Mouse (Mus musculus) embryonic facial prominence, embryonic 13.5 days (tissue): ENCODE results near the gene Pten. TPM values are rescaled to one million over a fixed set of nuclear protein-coding genes. Genes with fewer than 3 reads are reported as not detected.

Source experiments
- ATAC-seq: fragments of 200-750 bp; cut with Nextera tagmentation; 2 replicates; pipeline ENCODE4 v1.8.0; 2017; ENCODE audit warnings: low read depth; ENCODE audit not compliant: insufficient number of reproducible peaks, insufficient read depth, low FRiP score, low TSS enrichment
- H3K27ac ChIP-seq: fragments of 300-500 bp; sonication (generic); 2 replicates; pipeline ENCODE4 v1.5.1; 2015; ENCODE audit warnings: moderate library complexity, mild to moderate bottlenecking, inconsistent platforms
- H3K27me3 ChIP-seq: fragments of 300-500 bp; sonication (generic); 2 replicates; pipeline ENCODE4 v1.6.1; 2015; ENCODE audit warnings: mild to moderate bottlenecking, inconsistent platforms
- H3K36me3 ChIP-seq: fragments of 300-500 bp; sonication (generic); 2 replicates; pipeline ENCODE4 v1.6.1; 2015; ENCODE audit warnings: mild to moderate bottlenecking, inconsistent platforms
- H3K4me1 ChIP-seq: fragments of 300-500 bp; sonication (generic); 2 replicates; pipeline ENCODE4 v1.6.1; 2015; ENCODE audit warnings: inconsistent platforms
- H3K4me2 ChIP-seq: fragments of 300-500 bp; sonication (generic); 2 replicates; pipeline ENCODE4 v1.6.1; 2015; ENCODE audit warnings: moderate library complexity, mild to moderate bottlenecking, inconsistent platforms
- H3K4me3 ChIP-seq: fragments of 300-500 bp; sonication (generic); 2 replicates; pipeline ENCODE4 v1.5.1; 2015; ENCODE audit warnings: mild to moderate bottlenecking, inconsistent platforms
- H3K9ac ChIP-seq: fragments of 300-500 bp; sonication (generic); 2 replicates; pipeline ENCODE4 v1.6.1; 2015; ENCODE audit warnings: mild to moderate bottlenecking, inconsistent platforms
- H3K9me3 ChIP-seq: fragments of 300-500 bp; sonication (generic); 2 replicates; pipeline ENCODE4 v1.6.1; 2016; ENCODE audit warnings: inconsistent platforms
- WGBS: fragments of 180-500 bp; shearing (Covaris S2); methylation state at CpG from one replicate; pipeline ENCODE4 v1.1.7; 2015; ENCODE audit warnings: mixed read lengths; 5-methylcytosine and 5-hydroxymethylcytosine counted together
- polyA plus RNA-seq: library from polyadenylated mRNA; unstranded; fragments of >200 nt; fragmentation: Nextera tagmentation; extraction: Ambion mirVana; gene quantifications from 2 replicates; pipeline ENCODE4 v1.2.1, GENCODE M21; 2015

Pten gene
- polyA plus RNA-seq, 1 experiment from 2014 or later, result 12.9 TPM

GRCm38 (mm10) chr19:32755792-32756635 lies 1.3 kb upstream of the Pten start:
- peak; percentile 83 for ATAC-seq
- Histone ChIP-seq H3K27ac (peak overlapping the region; percentile 100), H3K9me3 (no peaks in the 10 kb centered on the region), H3K27me3 (peaks cover 23% of the 10 kb centered on the region), H3K36me3 (no peaks in the 10 kb centered on the region), H3K4me1 (peaks cover 16% of the 10 kb centered on the region), H3K9ac (peak overlapping the region; percentile 83), H3K4me2 (peak overlapping the region; percentile 91), H3K4me3 (peak overlapping the region; percentile 97)
- under 1% methylated on average over 53 of the region's 53 CpGs for WGBS

GRCm38 (mm10) chr19:32756636-32756899 lies 729 bp upstream of the Pten start:
- Histone ChIP-seq H3K4me2 (peak overlapping the region; percentile 91), H3K27me3 (peaks cover 23% of the 10 kb centered on the region), H3K9ac (peak overlapping the region; percentile 83), H3K4me1 (peaks cover 18% of the 10 kb centered on the region), H3K4me3 (peak overlapping the region; percentile 97), H3K27ac (peak overlapping the region; percentile 100), H3K9me3 (no peaks in the 10 kb centered on the region), H3K36me3 (no peaks in the 10 kb centered on the region)
- 0% methylated on average over 14 of the region's 14 CpGs for WGBS
- ATAC-seq, result peak; percentile 66

- Histone ChIP-seq H3K9ac (peak overlapping the region; percentile 100), H3K4me3 (peak overlapping the region; percentile 97), H3K36me3 (0 out of 2 replicates have a peak, but pooled peaks cover 3% of the 10 kb centered on the region), H3K4me2 (peak overlapping the region; percentile 91), H3K4me1 (peaks cover 18% of the 10 kb centered on the region), H3K9me3 (no peaks in the 10 kb centered on the region), H3K27me3 (peaks cover 23% of the 10 kb centered on the region), H3K27ac (peak overlapping the region; percentile 100)
- 0 out of 2 replicates have a peak, but pooled peaks have one; percentile 8 for ATAC-seq
- under 1% methylated on average over 40 of the region's 69 CpGs for WGBS
These were observed 815 bp downstream of the Pten start for GRCm38 (mm10) chr19:32757831-32758792.

- Histone ChIP-seq H3K36me3 (0 out of 2 replicates have a peak, but pooled peaks cover 6% of the 10 kb centered on the region), H3K27me3 (peaks cover 16% of the 10 kb centered on the region), H3K4me2 (peak overlapping the region; percentile 91), H3K27ac (no peak overlapping the region), H3K4me1 (peaks cover 20% of the 10 kb centered on the region), H3K9me3 (no peaks in the 10 kb centered on the region), H3K9ac (peak overlapping the region; percentile 100), H3K4me3 (peak overlapping the region; percentile 97)
- under 1% methylated on average over 11 of the region's 11 CpGs for WGBS
- ATAC-seq, result no peak
These were observed 1.5 kb downstream of the Pten start for GRCm38 (mm10) chr19:32758793-32759161.

GRCm38 (mm10) chr19:32759357-32760024 lies 2.2 kb downstream of the Pten start:
- WGBS, result 2% methylated on average over 8 of the region's 8 CpGs
- Histone ChIP-seq H3K4me2 (peak overlapping the region; percentile 91), H3K27ac (no peak overlapping the region), H3K36me3 (0 out of 2 replicates have a peak, but pooled peaks cover 7% of the 10 kb centered on the region), H3K9ac (peak overlapping the region; percentile 100), H3K4me3 (peak overlapping the region; percentile 97), H3K9me3 (no peaks in the 10 kb centered on the region), H3K4me1 (peaks cover 23% of the 10 kb centered on the region), H3K27me3 (peaks cover 11% of the 10 kb centered on the region)
- no peak for ATAC-seq

GRCm38 (mm10) chr19:32760499-32760898 lies 3.2 kb downstream of the Pten start:
- Histone ChIP-seq H3K4me2 (peak overlapping the region; percentile 91), H3K27me3 (0 out of 2 replicates have a peak, but pooled peaks cover under 1% of the 10 kb centered on the region), H3K4me1 (peaks cover 22% of the 10 kb centered on the region), H3K9ac (peak overlapping the region; percentile 61; the same call in 1 of the 2 replicates), H3K36me3 (0 out of 2 replicates have a peak, but pooled peaks cover 7% of the 10 kb centered on the region), H3K4me3 (peak overlapping the region; percentile 41), H3K27ac (no peak overlapping the region), H3K9me3 (no peaks in the 10 kb centered on the region)
- no peak for ATAC-seq
- 24% methylated on average over 6 of the region's 6 CpGs for WGBS

GRCm38 (mm10) chr19:32761162-32761561 lies 3.9 kb downstream of the Pten start:
- no peaks in the 10 kb centered on the region for H3K9me3 ChIP-seq
- H3K4me3 ChIP-seq, result peak overlapping the region; percentile 41
- H3K4me1 ChIP-seq, result peaks cover 20% of the 10 kb centered on the region
- peak overlapping the region; percentile 91 for H3K4me2 ChIP-seq
- no peaks in the 10 kb centered on the region for H3K27me3 ChIP-seq
- 50% methylated on average over 4 of the region's 4 CpGs for WGBS
- H3K9ac ChIP-seq, result no peak overlapping the region
- ATAC-seq, result no peak
- peaks cover 12% of the 10 kb centered on the region for H3K36me3 ChIP-seq
- no peak overlapping the region for H3K27ac ChIP-seq

GRCm38 (mm10) chr19:32762493-32762892 lies 5.2 kb downstream of the Pten start:
- no peak overlapping the region for H3K27ac ChIP-seq
- no peak overlapping the region for H3K4me3 ChIP-seq
- WGBS, result 79% methylated on average over 4 of the region's 4 CpGs
- H3K9ac ChIP-seq, result no peak overlapping the region
- peaks cover 16% of the 10 kb centered on the region for H3K36me3 ChIP-seq
- ATAC-seq, result no peak
- no peaks in the 10 kb centered on the region for H3K27me3 ChIP-seq
- peaks cover 20% of the 10 kb centered on the region for H3K4me1 ChIP-seq
- H3K4me2 ChIP-seq, result peak overlapping the region; percentile 24
- H3K9me3 ChIP-seq, result no peaks in the 10 kb centered on the region

GRCm38 (mm10) chr19:32778411-32778810 lies 21.1 kb downstream of the Pten start:
- Histone ChIP-seq H3K9me3 (no peaks in the 10 kb centered on the region), H3K4me1 (peaks cover 9% of the 10 kb centered on the region), H3K27ac (no peak overlapping the region), H3K4me2 (no peak overlapping the region), H3K4me3 (no peak overlapping the region), H3K27me3 (no peaks in the 10 kb centered on the region), H3K9ac (no peak overlapping the region), H3K36me3 (peaks cover 4% of the 10 kb centered on the region)
- ATAC-seq, result no peak
- WGBS, result 29% methylated on average over 2 of the region's 2 CpGs

- WGBS, result 63% methylated on average over 3 of the region's 3 CpGs
- Histone ChIP-seq H3K9ac (no peak overlapping the region), H3K36me3 (no peaks in the 10 kb centered on the region), H3K27me3 (no peaks in the 10 kb centered on the region), H3K4me1 (peaks cover 9% of the 10 kb centered on the region), H3K4me2 (no peak overlapping the region), H3K9me3 (no peaks in the 10 kb centered on the region), H3K27ac (no peak overlapping the region), H3K4me3 (no peak overlapping the region)
- no peak for ATAC-seq
These were observed 21.8 kb downstream of the Pten start for GRCm38 (mm10) chr19:32779131-32779530.
